Mouse (Mus musculus): Measurements from ENCODE around the gene Gm12830. TPM values are rescaled to one million over a fixed set of nuclear protein-coding genes. Genes with fewer than 3 reads are reported as not detected.

Gene Gm12830
- total RNA-seq, 4 experiments from 2014 or later = not detected

DNA sequence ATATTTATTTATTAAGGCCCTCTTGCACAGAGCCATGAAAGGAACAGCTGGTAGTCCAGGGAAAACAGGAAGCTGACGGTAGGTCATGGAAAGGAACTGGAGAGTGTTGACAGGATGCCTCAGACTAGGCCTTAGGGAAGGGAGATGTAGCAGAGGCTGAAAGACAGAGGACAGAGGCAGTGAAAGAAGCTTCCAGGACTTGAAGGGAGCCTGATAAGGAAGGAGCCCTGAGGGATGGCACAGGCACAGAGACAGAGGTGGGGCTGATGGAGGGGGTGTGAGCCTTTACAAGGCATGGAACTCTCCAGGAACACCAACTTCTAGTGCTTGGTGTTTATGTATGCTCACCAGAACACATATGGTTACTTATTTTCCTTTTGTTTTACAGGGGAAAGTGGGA lies 23.1 kb downstream of the Gm12830 start:
- DNase-seq (ENCODE audit: low spot score in 2 of 2) = no peak

DNA sequence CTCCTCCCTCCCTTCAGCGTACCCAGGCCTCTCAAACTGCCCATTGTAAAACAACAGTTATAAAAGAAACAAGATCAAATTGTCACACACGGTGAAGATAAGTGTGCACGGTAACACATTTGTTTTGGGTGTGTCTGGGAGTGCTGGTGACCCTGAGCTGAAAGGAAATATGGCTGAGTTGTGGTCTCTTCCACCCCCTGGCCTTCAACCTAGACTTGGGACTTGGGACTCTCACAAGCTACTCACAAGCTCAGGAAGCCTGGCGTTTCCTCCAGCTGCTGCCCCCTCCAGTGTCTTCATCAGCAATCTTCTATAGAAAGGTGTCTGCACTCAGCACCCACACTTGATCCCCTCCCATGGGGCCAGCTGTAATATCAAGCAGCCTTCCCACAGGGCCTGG lies 24.1 kb downstream of the Gm12830 start:
- no peak for DNase-seq (ENCODE audit: low spot score in 2 of 2)

DNA sequence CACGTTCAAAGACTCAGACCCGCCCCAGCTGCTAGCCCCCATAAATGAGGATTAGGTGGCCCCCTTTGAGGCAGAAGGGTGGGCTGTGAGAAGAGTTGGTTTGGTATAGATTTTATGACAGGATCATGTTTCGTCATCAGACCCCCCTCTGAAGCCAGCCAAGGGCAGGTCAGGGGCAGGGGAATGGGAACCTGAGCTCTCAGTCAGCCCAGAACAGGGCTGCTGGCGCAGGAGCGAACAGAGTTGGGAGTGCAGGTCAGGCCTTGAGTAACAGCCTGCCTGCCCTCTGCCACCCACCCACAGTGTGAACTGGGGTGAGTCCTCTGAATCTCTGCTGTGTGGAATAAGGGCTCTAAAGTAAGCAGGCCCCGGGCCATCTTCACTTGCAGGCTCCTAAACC lies 25.2 kb downstream of the Gm12830 start:
- DNase-seq (ENCODE audit: low spot score in 2 of 2) = no peak

DNA sequence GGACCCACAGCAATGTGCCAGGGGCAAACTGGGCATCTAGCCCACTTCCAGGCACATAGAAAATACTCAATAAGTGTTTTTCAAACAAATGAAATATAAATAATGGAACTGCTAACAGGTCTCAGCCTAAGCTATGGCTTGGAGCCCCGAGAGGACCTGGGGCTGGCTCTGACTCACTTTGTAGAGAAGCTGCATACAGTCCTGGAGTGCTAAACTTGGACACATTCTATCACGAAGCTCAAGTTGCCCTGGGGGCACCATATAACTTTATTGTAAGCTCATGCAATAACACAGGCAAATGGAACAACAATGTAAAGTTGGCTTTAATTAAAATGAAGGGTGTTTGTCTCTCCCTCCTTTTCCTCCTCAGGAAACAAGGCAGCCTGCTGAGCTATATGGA lies 32.4 kb downstream of the Gm12830 start:
- DNase-seq (ENCODE audit: low spot score in 2 of 2) = no peak

DNA sequence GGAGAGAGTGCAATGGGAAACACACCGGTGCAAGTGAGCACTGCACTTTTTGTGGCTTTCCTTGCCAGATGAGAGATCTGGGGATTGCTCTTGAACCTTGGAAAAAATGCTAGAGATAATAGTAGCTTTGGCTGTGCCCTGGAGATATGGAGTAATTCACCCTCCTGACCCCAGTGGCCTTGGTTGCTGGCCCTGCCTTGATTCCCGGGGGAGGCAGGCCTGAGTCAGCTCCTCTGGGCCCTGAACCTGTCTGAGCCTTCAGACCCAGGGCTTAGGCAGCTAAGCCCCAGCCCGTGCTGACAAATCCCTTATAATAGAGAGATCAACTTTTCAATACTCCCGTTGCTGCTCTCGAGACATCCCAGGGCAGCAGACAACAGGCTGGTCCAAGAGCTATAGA lies 36.9 kb downstream of the Gm12830 start:
- no peak for DNase-seq (ENCODE audit: low spot score in 2 of 2)

DNA sequence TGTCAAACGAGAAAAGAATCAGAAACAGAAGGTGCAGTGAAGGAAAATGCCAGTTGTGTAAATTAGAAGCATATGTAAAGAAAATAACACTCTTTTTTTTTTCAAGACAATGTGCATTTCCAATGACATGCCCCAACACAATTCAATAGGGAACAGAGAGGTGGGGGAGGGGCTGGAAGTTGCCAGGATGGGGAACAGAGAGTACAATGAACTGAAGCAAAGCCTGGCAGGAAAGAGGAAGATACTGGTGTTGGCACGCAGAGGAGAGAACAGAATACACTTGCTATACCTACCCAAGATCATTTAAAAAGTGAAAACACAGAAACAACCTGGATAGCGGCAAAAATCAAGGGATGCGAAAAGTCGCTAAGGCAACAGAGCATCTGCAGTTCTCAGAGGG lies 41.6 kb downstream of the Gm12830 start:
- DNase-seq (ENCODE audit: low spot score in 2 of 2) = no peak

DNA sequence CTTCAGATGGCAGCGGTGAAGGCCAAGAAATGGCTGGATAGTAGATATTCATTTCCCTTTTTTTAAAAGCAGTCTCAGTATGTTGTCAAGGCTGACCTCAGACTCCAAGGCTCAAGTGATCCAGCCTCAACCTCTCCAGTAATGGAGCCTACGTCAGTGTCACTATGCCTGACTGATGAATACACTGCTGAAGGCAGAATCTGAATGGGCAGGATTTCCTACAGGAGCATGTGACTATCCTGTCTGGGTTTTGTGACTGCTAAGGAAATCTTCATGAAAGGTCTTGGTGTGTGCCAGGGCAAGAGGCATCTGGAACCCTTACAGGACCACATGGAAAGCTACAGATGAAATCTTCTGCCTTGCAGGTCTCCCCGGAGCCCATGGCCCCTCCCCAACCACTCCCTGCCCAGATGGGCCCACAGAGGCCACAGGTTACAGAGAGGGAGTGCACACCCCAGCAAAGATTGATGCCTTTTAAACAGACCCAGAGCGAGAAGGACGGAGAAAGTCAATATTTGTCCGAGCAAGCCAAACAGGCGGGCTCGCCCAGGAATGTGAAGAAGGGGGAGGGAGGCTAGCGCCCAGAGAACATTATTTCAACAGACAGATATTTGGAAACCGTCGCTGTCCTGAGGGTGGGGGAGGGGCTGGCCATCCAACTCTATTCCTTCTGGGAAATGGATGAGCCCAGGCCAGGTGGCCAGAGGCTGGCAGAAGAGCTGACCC lies 48.4 kb downstream of the Gm12830 start:
- no peak for DNase-seq (ENCODE audit: low spot score in 2 of 2)

DNA sequence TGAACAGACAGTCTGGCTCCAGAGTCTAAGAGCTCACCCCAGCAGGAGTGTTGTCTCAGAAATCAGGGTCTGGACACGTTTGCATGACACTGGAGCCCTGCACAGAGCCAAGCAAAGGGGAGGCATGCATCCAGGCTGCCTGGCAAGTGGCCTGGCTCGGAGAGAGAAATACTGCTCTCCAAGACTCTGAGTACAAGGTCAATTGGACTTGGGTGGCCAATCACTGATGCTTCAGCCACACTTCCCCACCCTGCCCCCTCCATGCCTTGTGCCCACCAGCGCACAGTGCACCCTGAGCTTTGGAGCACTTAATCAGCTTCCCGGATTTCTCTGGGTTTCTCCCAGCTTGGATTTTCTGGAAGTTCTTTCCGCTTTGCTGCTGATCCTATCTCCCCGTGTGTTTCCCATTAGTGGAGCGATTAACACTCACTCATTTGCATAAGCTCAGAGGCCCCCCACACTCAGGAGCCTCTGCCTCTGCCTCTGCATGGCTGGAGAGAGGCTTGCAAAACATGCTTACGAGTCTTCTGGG lies 55.0 kb downstream of the Gm12830 start:
- DNase-seq (ENCODE audit: low spot score in 2 of 2) = no peak

DNA sequence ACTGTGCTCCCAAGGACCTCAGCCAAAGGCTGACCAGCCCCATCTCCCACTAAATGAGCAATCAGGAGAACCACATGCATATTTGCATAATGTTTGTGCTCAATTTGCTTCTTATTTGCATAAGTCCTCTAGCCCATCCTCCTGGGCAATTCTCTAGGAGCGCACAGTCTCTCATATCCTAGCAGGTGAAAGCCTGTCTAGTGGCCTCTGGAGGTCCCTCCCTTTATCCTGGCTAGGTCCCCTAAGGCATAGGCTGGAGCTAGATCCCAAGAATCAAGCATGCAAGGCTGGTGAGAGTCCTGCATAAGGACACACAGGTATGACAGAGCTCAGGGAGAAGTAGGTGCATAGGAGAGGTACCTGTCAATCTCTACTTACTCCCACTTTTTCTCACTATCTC lies 60.7 kb downstream of the Gm12830 start:
- DNase-seq (ENCODE audit: low spot score in 2 of 2) = no peak

DNA sequence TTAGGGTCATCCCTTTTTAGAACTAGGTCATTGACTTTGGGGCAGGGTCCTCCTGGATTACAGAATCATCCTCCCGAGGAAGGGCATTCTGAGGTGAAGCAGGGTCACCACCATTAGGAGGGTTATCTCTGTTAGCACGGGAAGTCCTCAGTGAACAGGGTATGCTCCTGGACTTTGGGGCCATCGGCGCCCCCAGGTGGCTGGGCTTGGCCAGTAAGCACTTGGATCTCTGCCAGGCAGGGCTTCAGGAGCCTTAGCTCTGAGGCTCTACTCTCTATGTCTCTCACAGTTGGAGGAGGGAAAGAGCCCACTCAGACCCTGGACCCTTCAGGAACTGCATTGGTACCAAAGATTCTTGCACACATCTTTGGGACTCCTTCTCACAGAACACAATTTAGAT lies 76.3 kb downstream of the Gm12830 start:
- DNase-seq (ENCODE audit: low spot score in 2 of 2) = no peak

DNA sequence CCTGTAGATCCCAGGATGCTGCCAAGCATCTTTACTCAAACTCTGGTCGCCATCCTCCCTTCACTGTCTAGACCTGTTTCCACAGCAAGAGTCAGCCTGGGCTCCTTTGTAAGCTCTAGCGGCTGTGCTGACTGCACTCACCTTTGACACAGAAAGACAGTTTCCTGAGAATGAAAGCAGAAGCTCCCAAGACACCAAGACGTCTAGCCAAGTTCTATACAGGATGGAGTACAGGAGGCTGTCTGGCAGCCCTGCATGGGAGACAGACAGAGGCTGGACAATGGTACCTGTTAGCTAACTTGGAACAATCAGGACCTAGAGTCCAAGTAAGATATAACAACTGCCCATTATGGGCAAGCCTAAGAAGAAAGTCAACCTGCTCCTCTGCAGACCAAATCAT lies 78.4 kb downstream of the Gm12830 start:
- no peak for DNase-seq (ENCODE audit: low spot score in 2 of 2)

DNA sequence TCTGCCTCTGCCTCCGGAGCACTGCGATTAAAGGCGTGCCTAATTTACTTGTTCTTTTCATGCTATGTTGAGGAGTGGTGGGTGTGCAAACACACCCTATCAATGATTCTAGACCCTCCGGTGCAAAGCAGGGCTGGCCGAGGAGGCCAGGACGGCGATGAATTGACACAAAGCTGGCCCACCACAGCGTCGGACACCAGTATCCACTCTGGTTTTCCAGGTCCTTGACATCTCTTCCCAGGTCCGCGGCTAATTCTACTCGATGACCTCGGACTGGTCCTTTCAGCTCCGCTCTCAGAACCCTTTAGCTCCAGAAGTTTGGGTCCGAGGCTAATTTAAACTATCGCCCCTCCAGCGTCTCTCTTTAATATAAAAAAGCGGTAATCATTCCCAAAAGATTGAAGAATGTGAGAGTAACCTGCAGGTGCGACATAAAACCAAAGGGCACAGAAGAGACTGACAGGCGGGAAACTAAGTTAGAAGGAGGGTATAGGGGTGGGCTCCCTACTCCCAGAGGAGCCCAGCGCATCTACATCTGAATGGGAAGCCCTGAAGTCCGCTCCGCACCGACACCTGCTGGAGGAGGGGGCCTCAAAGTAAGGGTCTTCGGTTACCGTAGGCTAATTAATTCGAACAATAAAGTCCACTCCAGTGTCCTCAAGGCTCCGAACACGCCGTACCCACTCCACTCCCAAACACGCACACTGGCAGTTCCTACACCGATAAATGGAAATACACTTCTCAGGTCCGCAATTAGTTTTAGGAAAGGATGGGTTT lies 79.5 kb downstream of the Gm12830 start:
- no peak for DNase-seq (ENCODE audit: low spot score in 2 of 2)

DNA sequence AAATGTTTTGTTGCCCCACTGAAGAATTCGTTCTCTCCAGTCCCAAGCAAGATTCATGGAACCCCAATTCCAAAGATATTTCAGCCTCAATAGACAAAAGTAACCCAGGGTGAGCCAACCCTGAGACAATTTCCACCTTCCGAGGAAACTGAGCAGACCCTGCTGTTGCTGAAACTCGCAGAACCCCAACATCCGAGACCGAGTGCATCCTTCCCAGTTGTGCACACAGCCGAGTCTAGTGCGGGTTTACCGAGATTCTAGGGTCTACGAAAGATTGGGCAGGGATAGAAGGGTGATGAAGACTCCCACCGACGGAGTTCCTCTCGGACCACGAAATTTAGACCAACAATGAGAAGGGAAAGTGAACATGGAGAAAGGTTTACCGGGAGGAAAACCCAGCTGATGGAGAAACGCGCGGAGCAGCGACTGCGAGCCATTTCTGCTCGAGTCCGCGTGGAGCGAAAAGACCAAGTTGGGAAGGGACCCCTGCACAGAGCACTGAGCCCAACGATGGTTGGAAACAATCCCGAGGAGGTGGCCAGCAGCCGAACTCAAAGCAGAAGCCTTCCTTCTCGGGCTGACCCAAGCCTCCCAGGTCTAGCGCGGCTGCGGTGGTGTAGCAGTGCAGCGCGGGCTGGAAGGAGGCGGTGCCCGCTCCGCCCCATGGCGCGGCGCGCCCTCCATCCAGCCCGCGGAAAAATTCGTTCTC lies 80.3 kb downstream of the Gm12830 start:
- DNase-seq (ENCODE audit: low spot score in 2 of 2) = no peak

DNA sequence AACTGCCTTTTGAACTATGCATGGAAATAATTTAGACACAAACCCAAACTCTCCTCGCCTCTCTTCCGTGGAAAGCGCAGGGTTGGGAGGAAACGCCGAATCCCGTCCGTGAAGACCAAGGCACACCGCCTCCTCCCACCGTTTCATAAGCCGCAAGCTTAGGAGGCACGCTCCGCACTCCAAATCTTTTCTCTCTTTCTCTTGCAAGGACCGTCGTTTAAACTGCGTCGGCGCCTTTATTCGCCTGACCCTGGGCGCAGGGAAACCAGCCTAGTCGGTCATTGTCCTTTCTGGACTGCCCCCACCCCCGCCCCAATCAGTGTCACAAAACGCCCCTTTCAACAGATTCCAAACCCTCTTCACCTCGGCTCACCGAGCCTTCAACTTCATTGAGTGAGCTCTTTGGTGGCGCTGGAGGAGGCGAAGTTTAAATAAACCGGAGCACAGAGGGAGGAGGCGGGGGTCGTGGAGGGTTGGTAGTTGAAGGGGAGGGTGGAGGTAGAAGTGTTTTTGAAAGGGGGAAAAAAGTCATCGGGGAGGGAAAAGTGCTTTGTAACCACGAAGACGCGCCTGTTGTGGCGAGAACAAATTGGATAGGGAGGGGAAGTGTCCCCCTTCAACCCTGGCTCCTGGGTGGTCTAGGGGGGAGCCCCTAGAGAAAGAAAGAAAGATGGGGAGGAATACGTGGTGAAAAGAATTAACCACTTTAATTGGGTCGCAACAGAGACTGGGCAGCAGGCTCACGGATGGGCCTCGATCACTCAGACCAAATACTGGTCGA lies 81.3 kb downstream of the Gm12830 start:
- no peak for DNase-seq (ENCODE audit: low spot score in 2 of 2)

DNA sequence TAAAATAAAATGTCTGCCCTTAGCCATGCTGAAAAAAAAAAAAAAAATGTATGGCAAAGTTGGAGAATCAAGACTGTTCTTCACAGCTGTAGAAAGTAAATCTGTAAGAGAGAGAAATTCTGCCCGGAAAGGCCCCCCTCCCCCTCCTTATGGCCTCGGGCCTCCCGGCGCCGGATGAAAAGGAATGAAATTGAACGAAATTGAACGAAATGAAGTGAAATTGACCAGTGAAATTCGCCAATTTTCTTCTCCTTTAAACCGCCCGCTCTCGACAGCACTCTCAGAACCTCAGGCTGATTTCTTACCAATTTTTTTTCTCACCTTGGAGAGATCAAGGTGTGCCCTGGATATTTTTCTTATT lies 81.9 kb downstream of the Gm12830 start:
- DNase-seq (ENCODE audit: low spot score in 2 of 2) = no peak

DNA sequence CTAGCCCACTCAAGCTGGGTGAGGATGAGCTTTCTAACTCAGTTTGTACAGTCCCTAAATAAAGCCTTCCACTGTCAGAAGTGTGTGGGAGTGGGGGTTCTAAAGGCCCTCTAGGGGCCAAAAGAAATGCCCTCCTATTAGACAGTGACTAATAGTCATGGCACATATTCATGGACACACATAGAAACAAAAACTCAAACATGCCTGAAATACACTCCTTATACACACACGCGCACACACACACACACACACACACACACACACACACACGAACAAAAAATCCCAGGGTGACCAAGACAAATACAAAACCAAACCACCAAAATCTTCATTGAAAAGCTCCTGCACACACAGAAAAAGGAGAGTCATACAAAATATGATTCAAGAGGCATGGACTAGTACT lies 84.0 kb downstream of the Gm12830 start:
- no peak for DNase-seq (ENCODE audit: low spot score in 2 of 2)

Other genes starting within 250 kb of the Gm12830 start
- under 1 TPM; 0.35 to 0.52 (median 0.39) TPM for gene Foxd2, start 87.2 kb downstream of the Gm12830 start, total RNA-seq (2022)
- not detected for gene Foxe3, start 104.3 kb downstream of the Gm12830 start, total RNA-seq (2022)
- gene Cmpk1, start 165.5 kb downstream of the Gm12830 start, total RNA-seq (2022) = 10 to 100 TPM; 56.4 to 59.9 (median 57.4) TPM
- under 1 TPM in 3 of 4 experiments, not detected in 1; 0.12 to 0.54 (median 0.20) TPM for gene Stil, start 178.4 kb downstream of the Gm12830 start, total RNA-seq (2022)
- 1 to 10 TPM; 1.1 to 2.6 (median 1.7) TPM for gene Tal1, start 234.7 kb downstream of the Gm12830 start, total RNA-seq (2022)